Mouse (Mus musculus): ENCODE measurements around the gene Il25. TPM values are rescaled to one million over a fixed set of nuclear protein-coding genes. Genes with fewer than 3 reads are reported as not detected.

Gene Il25
- total and polyA plus RNA-seq, 3 experiments, result not detected

DNA sequence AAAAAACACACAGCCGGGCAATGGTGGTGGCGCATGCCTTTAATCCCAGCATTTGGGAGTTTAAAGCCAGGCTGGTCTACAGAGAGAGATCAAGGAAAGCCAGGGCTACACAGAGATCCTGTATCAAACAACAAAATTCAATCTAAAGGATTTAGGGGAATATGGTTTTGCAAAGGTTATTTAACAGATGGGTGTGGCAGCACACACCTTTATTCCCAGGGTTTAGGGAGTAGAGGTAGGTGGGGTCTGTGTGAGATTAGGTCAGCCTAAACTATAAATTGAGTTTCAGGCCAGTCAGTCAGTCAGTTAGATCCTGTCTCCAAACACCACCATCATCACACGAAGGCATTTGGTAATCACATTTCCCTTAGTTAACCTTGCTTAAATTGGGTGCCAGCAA, 40.3 kb upstream of the Il25 start, which contains the start of gene Pabpn1:
Gene Pabpn1 (plus strand): TSS at position 301 of the 400 bp plus-strand sequence.
- Histone ChIP-seq H3K4me3 (replicated peaks in 1 of 3; ENCODE audit: low read depth in 2 of 3, low read length in 2 of 3, poor library complexity in 1 of 3) (peak within 1 kb of the TSS; percentile 61 to 81 (median 81)), H3K79me2 (replicated peaks; ENCODE audit: control insufficient read depth, extremely low read depth, insufficient read depth, poor library complexity, severe bottlenecking) (peaks cover 25% of the 10 kb centered on the region), H3K9me3 (replicated peaks; ENCODE audit: low read length) (no peaks in the 10 kb centered on the region), H3K4me1 (ENCODE audit: control insufficient read depth in 1 of 2, insufficient read depth in 2 of 2) (peaks cover 0 to 26% of the 10 kb centered on the region in 2 experiments; a peak in 2 of 4 replicates), H3K4me2 (ENCODE audit: insufficient read depth, low read depth, poor library complexity, severe bottlenecking) (peak within 1 kb of the TSS; percentile 87), H3K36me3 (replicated peaks in 1 of 2; ENCODE audit: control insufficient read depth in 1 of 2, insufficient read depth in 1 of 2, low read length in 1 of 2) (peaks cover 16 to 19% of the 10 kb centered on the region in 2 experiments), H3K27me3 (replicated peaks) (no peaks in the 10 kb centered on the region), H3K27ac (ENCODE audit: insufficient read depth, low read depth) (no peak within 1 kb of the TSS), H3K9ac (ENCODE audit: insufficient read depth, low read depth) (peak within 1 kb of the TSS; percentile 73)
- in situ Hi-C loops (cut with MboI; ENCODE audit: low pct_ligation_motif_present, low pct_unique_long_range_greater_than_20kb, low sequenced_read_pairs) (no loop called here), dilution Hi-C loops (cut with MboI; ENCODE audit: extremely low pct_ligation_motif_present, extremely low pct_unique_long_range_greater_than_20kb, low sequenced_read_pairs) (no loop called here)
- no peak for TF ChIP-seq JUN (IDR thresholded peaks at IDR 0.05; ENCODE audit: insufficient read depth, low read depth, low read length)
- TF ChIP-seq SMC3 (IDR thresholded peaks at IDR 0.05; ENCODE audit: low read depth, low read length), result no peak
- no peak for TF ChIP-seq TCF12 (IDR thresholded peaks at IDR 0.05; ENCODE audit: low read depth, low read length)
- no peak for TF ChIP-seq CHD1 (IDR thresholded peaks at IDR 0.05; ENCODE audit: low read depth, low read length)
- TF ChIP-seq SIN3A (IDR thresholded peaks at IDR 0.05; ENCODE audit: low read length), result no peak
- no peak for TF ChIP-seq NELFE (IDR thresholded peaks at IDR 0.05; ENCODE audit: low read depth, low read length)
- TF ChIP-seq MAZ (IDR thresholded peaks at IDR 0.05; ENCODE audit: low read depth, low read length), result no peak
- TF ChIP-seq ZC3H11A (IDR thresholded peaks at IDR 0.05; ENCODE audit: low read depth, low read length), result no peak
- no peak for TF ChIP-seq UBTF (IDR thresholded peaks at IDR 0.05; ENCODE audit: low read depth, low read length)
- TF ChIP-seq KAT2A (IDR thresholded peaks at IDR 0.05; ENCODE audit: insufficient replicate concordance, low read length), result no peak
- TF ChIP-seq ELF1 (IDR thresholded peaks at IDR 0.05; ENCODE audit: low read depth, low read length), result no peak
- no peak for TF ChIP-seq ZKSCAN1 (IDR thresholded peaks at IDR 0.05; ENCODE audit: borderline replicate concordance, low read depth, low read length)
- no peak for DNase-seq (ENCODE audit: extremely low read depth)

DNA sequence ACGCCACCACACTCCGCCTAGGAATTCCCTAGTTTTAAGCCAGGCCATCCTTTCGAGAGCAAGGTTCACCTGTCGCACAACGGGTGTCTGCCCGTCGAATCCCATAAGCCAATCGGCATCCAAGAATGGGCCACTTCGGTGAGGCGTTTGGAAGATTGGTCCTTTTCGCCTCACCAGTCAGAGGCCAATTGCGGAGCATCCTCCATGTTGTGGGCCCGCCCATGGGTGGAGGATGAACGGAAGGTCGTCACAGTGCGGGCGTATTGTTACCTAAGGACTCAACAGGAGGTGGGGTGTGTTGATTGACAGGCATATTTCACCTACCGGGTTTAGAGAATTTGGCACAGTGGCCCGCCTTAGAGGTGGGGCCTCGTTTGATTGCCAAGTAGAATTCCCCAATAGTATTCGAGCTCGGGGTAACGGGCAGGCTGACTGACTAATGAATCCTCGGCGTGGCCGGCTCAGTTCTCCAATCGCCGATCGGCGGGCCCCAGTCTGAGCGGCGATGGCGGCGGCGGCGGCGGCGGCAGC, 38.8 kb upstream of the Il25 start:
- peak; percentile 100 for DNase-seq (ENCODE audit: extremely low read depth)
- Histone ChIP-seq H3K9me3 (replicated peaks; ENCODE audit: low read length) (no peaks in the 10 kb centered on the region), H3K27ac (ENCODE audit: insufficient read depth, low read depth) (peak overlapping the region; percentile 51; the same call in 1 of the 2 replicates), H3K36me3 (replicated peaks in 1 of 2; ENCODE audit: control insufficient read depth in 1 of 2, insufficient read depth in 1 of 2, low read length in 1 of 2) (peaks cover 26 to 31% of the 10 kb centered on the region in 2 experiments), H3K4me2 (ENCODE audit: insufficient read depth, low read depth, poor library complexity, severe bottlenecking) (peak overlapping the region; percentile 87; the same call in 1 of the 2 replicates), H3K4me3 (replicated peaks in 1 of 3; ENCODE audit: low read depth in 2 of 3, low read length in 2 of 3, poor library complexity in 1 of 3) (peak overlapping the region; percentile 61 to 81 (median 81)), H3K4me1 (ENCODE audit: control insufficient read depth in 1 of 2, insufficient read depth in 2 of 2) (peaks cover 0 to 32% of the 10 kb centered on the region in 2 experiments; a peak in 2 of 4 replicates), H3K9ac (ENCODE audit: insufficient read depth, low read depth) (peak overlapping the region; percentile 100), H3K79me2 (replicated peaks; ENCODE audit: control insufficient read depth, extremely low read depth, insufficient read depth, poor library complexity, severe bottlenecking) (peaks cover 25% of the 10 kb centered on the region), H3K27me3 (replicated peaks) (no peaks in the 10 kb centered on the region)
- dilution Hi-C loops (cut with MboI; ENCODE audit: extremely low pct_ligation_motif_present, extremely low pct_unique_long_range_greater_than_20kb, low sequenced_read_pairs) (no loop called here), in situ Hi-C loops (cut with MboI; ENCODE audit: low pct_ligation_motif_present, low pct_unique_long_range_greater_than_20kb, low sequenced_read_pairs) (no loop called here)
- TF ChIP-seq USF2 (conservative IDR thresholded peaks at IDR 0.05; ENCODE audit: low read depth, low read length), result no peak
- no peak for TF ChIP-seq KAT2A (IDR thresholded peaks at IDR 0.05; ENCODE audit: insufficient replicate concordance, low read length)
- TF ChIP-seq ZNF384 (IDR thresholded peaks at IDR 0.05; ENCODE audit: low read depth, low read length), result no peak
- no peak for TF ChIP-seq MYC (IDR thresholded peaks at IDR 0.05; ENCODE audit: low read depth, low read length)
- no peak for TF ChIP-seq JUN (IDR thresholded peaks at IDR 0.05; ENCODE audit: insufficient read depth, low read depth, low read length)
- TF ChIP-seq MXI1 (IDR thresholded peaks at IDR 0.05; ENCODE audit: low read depth, low read length), result no peak
- TF ChIP-seq HCFC1 (IDR thresholded peaks at IDR 0.05; ENCODE audit: low read depth, low read length), result no peak
- TF ChIP-seq POLR2A (IDR thresholded peaks at IDR 0.05; ENCODE audit: low read depth, low read length), result peak; percentile 80
- TF ChIP-seq TBP (conservative IDR thresholded peaks at IDR 0.05; ENCODE audit: low read depth, low read length), result peak; percentile 85
- TF ChIP-seq JUND (conservative IDR thresholded peaks at IDR 0.05; ENCODE audit: low read depth, low read length), result no peak
- no peak for TF ChIP-seq NELFE (IDR thresholded peaks at IDR 0.05; ENCODE audit: low read depth, low read length)
- no peak for TF ChIP-seq MAZ (IDR thresholded peaks at IDR 0.05; ENCODE audit: low read depth, low read length)
- no peak for TF ChIP-seq USF1 (IDR thresholded peaks at IDR 0.05; ENCODE audit: low read depth, low read length)

Measured in CH12.LX (cell line).